Mouse (Mus musculus) limb, embryonic 15.5 days (tissue): ENCODE measurements around the gene Il4. TPM values are rescaled to one million over a fixed set of nuclear protein-coding genes. Genes with fewer than 3 reads are reported as not detected.
"Not testable (repeated sequence)": the region's sequence is repeated elsewhere in the genome, so short reads cannot be mapped to it uniquely, and the experiment has no call there.

Experiments used
- ATAC-seq: fragments of 200-750 bp; cut with Nextera tagmentation; 2 replicates; pipeline ENCODE4 v1.8.0; 2017; ENCODE audit warnings: low read depth, moderate TSS enrichment; ENCODE audit not compliant: insufficient number of reproducible peaks, low FRiP score, low TSS enrichment
- H3K27ac ChIP-seq: fragments of 300-500 bp; sonication (generic); 2 replicates; pipeline ENCODE4 v1.5.1; 2015; ENCODE audit warnings: moderate library complexity, mild to moderate bottlenecking, inconsistent platforms
- H3K27me3 ChIP-seq: fragments of 300-500 bp; sonication (generic); 2 replicates; pipeline ENCODE4 v1.6.1; 2015; ENCODE audit warnings: inconsistent platforms
- H3K36me3 ChIP-seq: fragments of 300-500 bp; sonication (generic); 2 replicates; pipeline ENCODE4 v1.6.1; 2015; ENCODE audit warnings: inconsistent platforms
- H3K4me1 ChIP-seq: fragments of 300-500 bp; sonication (generic); 2 replicates; pipeline ENCODE4 v1.6.1; 2015; ENCODE audit warnings: inconsistent platforms
- H3K4me2 ChIP-seq: fragments of 300-500 bp; sonication (generic); 2 replicates; pipeline ENCODE4 v1.6.1; 2015; ENCODE audit warnings: mild to moderate bottlenecking, inconsistent platforms
- H3K4me3 ChIP-seq: fragments of 300-500 bp; sonication (generic); 2 replicates; pipeline ENCODE4 v1.5.1; 2015; ENCODE audit warnings: mild to moderate bottlenecking, inconsistent platforms
- H3K9ac ChIP-seq: fragments of 300-500 bp; sonication (generic); 2 replicates; pipeline ENCODE4 v1.6.1; 2015; ENCODE audit warnings: inconsistent platforms
- H3K9me3 ChIP-seq: fragments of 300-500 bp; sonication (generic); 2 replicates; pipeline ENCODE4 v1.6.1; 2016; ENCODE audit warnings: inconsistent platforms
- WGBS: fragments of 180-500 bp; shearing (Covaris S2); methylation state at CpG from one replicate; pipeline ENCODE4 v1.1.7; 2015; 5-methylcytosine and 5-hydroxymethylcytosine counted together
- polyA plus RNA-seq: library from polyadenylated mRNA; unstranded; fragments of >200 nt; fragmentation: Nextera tagmentation; extraction: Ambion mirVana; gene quantifications from 2 replicates; pipeline ENCODE4 v1.2.1, GENCODE M21; 2015

Il4 gene
- polyA plus RNA-seq, 1 experiment from 2014 or later: 2.6 TPM

- Histone ChIP-seq H3K9me3 (no peaks in the 10 kb centered on the region), H3K4me1 (no peaks in the 10 kb centered on the region), H3K4me2 (no peak overlapping the region), H3K9ac (no peak overlapping the region), H3K4me3 (no peak overlapping the region), H3K27me3 (no peaks in the 10 kb centered on the region), H3K36me3 (peaks cover 71% of the 10 kb centered on the region), H3K27ac (no peak overlapping the region)
- ATAC-seq: no peak
- 42% methylated on average over 15 of the region's 15 CpGs for WGBS
Measured at GRCm38 (mm10) chr11:53590368-53590768, 28.1 kb downstream of the Il4 start.

- Histone ChIP-seq H3K4me1 (no peaks in the 10 kb centered on the region), H3K27ac (no peak overlapping the region), H3K4me2 (no peak overlapping the region), H3K27me3 (no peaks in the 10 kb centered on the region), H3K9me3 (no peaks in the 10 kb centered on the region), H3K9ac (no peak overlapping the region), H3K36me3 (peaks cover 70% of the 10 kb centered on the region), H3K4me3 (no peak overlapping the region)
- no peak for ATAC-seq
- WGBS: 76% methylated on average over 8 of the region's 8 CpGs
Measured at GRCm38 (mm10) chr11:53588279-53588678, 30.2 kb downstream of the Il4 start.

GRCm38 (mm10) chr11:53585510-53585909 lies 33.0 kb downstream of the Il4 start:
- ATAC-seq: no peak
- Histone ChIP-seq H3K27me3 (no peaks in the 10 kb centered on the region), H3K9ac (no peak overlapping the region), H3K36me3 (peaks cover 73% of the 10 kb centered on the region), H3K4me3 (no peak overlapping the region), H3K4me1 (no peaks in the 10 kb centered on the region), H3K9me3 (no peaks in the 10 kb centered on the region), H3K4me2 (no peak overlapping the region), H3K27ac (no peak overlapping the region)
- WGBS: 89% methylated on average over 6 of the region's 6 CpGs

GRCm38 (mm10) chr11:53584849-53585248 lies 33.6 kb downstream of the Il4 start:
- Histone ChIP-seq H3K9me3 (no peaks in the 10 kb centered on the region), H3K4me3 (no peak overlapping the region), H3K4me2 (no peak overlapping the region), H3K27ac (no peak overlapping the region), H3K36me3 (peaks cover 76% of the 10 kb centered on the region), H3K4me1 (no peaks in the 10 kb centered on the region), H3K27me3 (no peaks in the 10 kb centered on the region), H3K9ac (no peak overlapping the region)
- no peak for ATAC-seq
- WGBS: 67% methylated on average over 3 of the region's 3 CpGs

- Histone ChIP-seq H3K4me1 (no peaks in the 10 kb centered on the region), H3K27me3 (no peaks in the 10 kb centered on the region), H3K27ac (no peak overlapping the region), H3K9ac (no peak overlapping the region), H3K36me3 (peaks cover 70% of the 10 kb centered on the region), H3K4me3 (no peak overlapping the region), H3K9me3 (no peaks in the 10 kb centered on the region), H3K4me2 (no peak overlapping the region)
- 83% methylated on average over 10 of the region's 10 CpGs for WGBS
- ATAC-seq: no peak
Measured at GRCm38 (mm10) chr11:53583151-53583550, 35.3 kb downstream of the Il4 start.

GRCm38 (mm10) chr11:53580562-53580961 lies 37.9 kb downstream of the Il4 start:
- Histone ChIP-seq H3K4me3 (no peak overlapping the region), H3K27me3 (no peaks in the 10 kb centered on the region), H3K9ac (no peak overlapping the region), H3K9me3 (no peaks in the 10 kb centered on the region), H3K27ac (no peak overlapping the region), H3K36me3 (peaks cover 60% of the 10 kb centered on the region), H3K4me1 (no peaks in the 10 kb centered on the region), H3K4me2 (no peak overlapping the region)
- no peak for ATAC-seq
- WGBS: 97% methylated on average over 3 of the region's 3 CpGs

- Histone ChIP-seq H3K4me2 (peak within 1 kb of the TSS; percentile 80), H3K4me1 (peaks cover 9% of the 10 kb centered on the region; the same call in 1 of the 2 replicates), H3K9ac (peak within 1 kb of the TSS; percentile 77), H3K9me3 (no peaks in the 10 kb centered on the region), H3K4me3 (peak within 1 kb of the TSS; percentile 92), H3K27me3 (no peaks in the 10 kb centered on the region), H3K36me3 (peaks cover 8% of the 10 kb centered on the region; the same call in 1 of the 2 replicates), H3K27ac (peak within 1 kb of the TSS; percentile 34)
- ATAC-seq: peak; percentile 95
- under 1% methylated on average over 68 of the region's 69 CpGs for WGBS
Measured at GRCm38 (mm10) chr11:53567224-53568014, 51.0 kb downstream of the Il4 start, which contains the start of gene Kif3a. Gene Kif3a (plus strand): TSS chr11:53567379.

GRCm38 (mm10) chr11:53566646-53567045 lies 51.8 kb downstream of the Il4 start:
- H3K9me3 ChIP-seq: no peaks in the 10 kb centered on the region
- H3K4me3 ChIP-seq: peak overlapping the region; percentile 92
- H3K4me2 ChIP-seq: peak overlapping the region; percentile 80
- H3K4me1 ChIP-seq: peaks cover 9% of the 10 kb centered on the region; the same call in 1 of the 2 replicates
- no peak for ATAC-seq
- H3K27ac ChIP-seq: no peak overlapping the region
- H3K27me3 ChIP-seq: no peaks in the 10 kb centered on the region
- no peak overlapping the region for H3K9ac ChIP-seq
- peaks cover 5% of the 10 kb centered on the region; the same call in 1 of the 2 replicates for H3K36me3 ChIP-seq
- WGBS: 81% methylated on average over 4 of the region's 4 CpGs

- H3K4me2 ChIP-seq: no peak overlapping the region
- H3K27me3 ChIP-seq: no peaks in the 10 kb centered on the region
- no peak overlapping the region for H3K4me3 ChIP-seq
- 77% methylated on average over 2 of the region's 2 CpGs for WGBS
- peaks cover 4% of the 10 kb centered on the region; the same call in 1 of the 2 replicates for H3K4me1 ChIP-seq
- H3K9ac ChIP-seq: no peak overlapping the region
- no peaks in the 10 kb centered on the region for H3K36me3 ChIP-seq
- no peak for ATAC-seq
- H3K9me3 ChIP-seq: no peaks in the 10 kb centered on the region
- H3K27ac ChIP-seq: no peak overlapping the region
Measured at GRCm38 (mm10) chr11:53561986-53562385, 56.5 kb downstream of the Il4 start.

GRCm38 (mm10) chr11:53559980-53560379 lies 58.5 kb downstream of the Il4 start:
- not testable (repeated sequence) for H3K27me3 ChIP-seq, ATAC-seq
- 66% methylated on average over 2 of the region's 3 CpGs for WGBS

GRCm38 (mm10) chr11:53557992-53558391 lies 60.5 kb downstream of the Il4 start:
- not testable (repeated sequence) for H3K4me3 ChIP-seq, H3K4me2 ChIP-seq, H3K36me3 ChIP-seq, H3K9ac ChIP-seq, ATAC-seq, H3K27ac ChIP-seq, H3K27me3 ChIP-seq, H3K9me3 ChIP-seq, H3K4me1 ChIP-seq
- 82% methylated on average over 2 of the region's 3 CpGs for WGBS

More at GRCm38 (mm10) chr11:53559980-53560379, 58.5 kb downstream of the Il4 start:
- H3K36me3 ChIP-seq, H3K4me3 ChIP-seq, H3K9me3 ChIP-seq, H3K27ac ChIP-seq, H3K4me1 ChIP-seq, H3K4me2 ChIP-seq, H3K9ac ChIP-seq: not testable (repeated sequence)

- not testable (repeated sequence) for H3K4me2 ChIP-seq
Measured at GRCm38 (mm10) chr11:53556529-53556928, 61.9 kb downstream of the Il4 start.

More at GRCm38 (mm10) chr11:53556529-53556928, 61.9 kb downstream of the Il4 start:
- H3K9me3 ChIP-seq, H3K9ac ChIP-seq, H3K27ac ChIP-seq, H3K4me3 ChIP-seq, H3K4me1 ChIP-seq, ATAC-seq, H3K27me3 ChIP-seq, H3K36me3 ChIP-seq: not testable (repeated sequence)
- 94% methylated on average over 5 of the region's 20 CpGs for WGBS
